Mouse (Mus musculus) cerebellum, adult 11-12 months (tissue): ENCODE measurements around the gene Rimbp3.
"Not testable (repeated sequence)": the region's sequence is repeated elsewhere in the genome, so short reads cannot be mapped to it uniquely, and the experiment has no call there.

Source experiments
- DNase-seq: peaks from one replicate; pipeline ENCODE4 v3.0.0; 2022

Gene Rimbp3

DNA sequence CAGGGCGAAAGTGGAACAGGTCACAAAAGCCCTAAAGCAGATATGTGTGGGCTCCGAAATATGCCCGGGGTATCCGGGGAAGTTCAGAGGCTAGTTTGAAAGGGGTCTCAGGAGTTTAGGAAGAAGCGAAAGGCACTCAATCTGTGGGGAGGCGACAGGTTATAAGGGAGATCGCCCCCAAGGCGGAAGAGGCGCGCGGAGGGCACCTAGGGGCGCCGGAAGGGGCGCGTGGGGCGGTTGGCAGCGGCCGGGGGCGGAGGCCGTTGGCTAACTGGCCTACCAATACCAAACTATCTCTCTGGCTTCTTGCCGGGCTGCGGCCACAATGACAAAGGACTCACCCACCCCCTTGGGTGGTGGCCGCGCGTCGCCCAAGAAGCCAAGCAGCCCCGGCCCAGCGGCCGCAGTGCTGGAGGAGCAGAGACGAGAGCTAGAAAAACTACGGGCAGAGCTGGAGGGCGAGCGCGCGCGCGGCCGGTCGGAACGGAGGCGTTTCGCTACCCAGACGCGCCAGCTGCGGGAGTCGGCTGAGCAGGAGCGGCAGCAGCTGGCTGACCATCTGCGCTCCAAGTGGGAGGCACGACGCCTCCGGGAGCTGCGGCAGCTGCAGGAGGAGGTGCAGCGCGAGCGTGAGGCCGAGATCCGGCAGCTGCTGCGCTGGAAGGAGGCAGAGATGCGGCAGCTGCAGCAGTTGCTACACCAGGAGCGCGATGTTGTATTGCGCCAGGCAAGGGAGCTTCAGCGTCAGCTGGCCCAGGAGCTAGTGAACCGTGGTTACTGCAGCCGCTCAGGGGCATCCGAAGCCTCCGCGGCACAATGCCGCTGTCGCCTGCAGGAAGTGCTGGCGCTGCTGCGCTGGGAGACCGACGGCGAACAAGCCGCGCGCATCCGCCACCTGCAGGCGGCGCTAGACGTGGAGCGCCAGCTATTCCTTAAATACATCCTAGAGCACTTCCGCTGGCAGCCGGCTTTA is at the start of gene Rimbp3:
Rimbp3 (plus strand) TSS at position 215 of the 973 bp plus-strand sequence.
- DNase-seq: peak; percentile 74

DNA sequence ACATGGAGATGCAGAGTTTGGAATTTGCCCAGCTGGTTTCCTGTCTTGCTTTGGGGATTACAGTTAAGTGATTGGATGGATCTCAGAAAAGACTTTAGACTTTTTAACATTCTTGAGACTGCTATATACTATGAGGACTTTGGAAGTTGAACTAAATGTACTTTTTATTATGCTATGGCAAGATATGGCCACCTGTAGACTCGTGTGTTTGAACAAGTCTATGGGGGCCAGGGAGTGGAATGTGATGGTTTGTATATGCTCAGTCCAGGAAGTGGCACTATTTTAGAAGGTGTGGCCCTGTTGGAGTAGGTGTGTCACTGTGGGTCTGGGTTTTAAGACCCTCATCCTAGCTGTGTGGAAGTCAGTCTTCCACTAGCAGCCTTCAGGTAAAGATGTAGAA is 42.9 kb upstream of the Rimbp3 start:
- not testable (repeated sequence) for DNase-seq

DNA sequence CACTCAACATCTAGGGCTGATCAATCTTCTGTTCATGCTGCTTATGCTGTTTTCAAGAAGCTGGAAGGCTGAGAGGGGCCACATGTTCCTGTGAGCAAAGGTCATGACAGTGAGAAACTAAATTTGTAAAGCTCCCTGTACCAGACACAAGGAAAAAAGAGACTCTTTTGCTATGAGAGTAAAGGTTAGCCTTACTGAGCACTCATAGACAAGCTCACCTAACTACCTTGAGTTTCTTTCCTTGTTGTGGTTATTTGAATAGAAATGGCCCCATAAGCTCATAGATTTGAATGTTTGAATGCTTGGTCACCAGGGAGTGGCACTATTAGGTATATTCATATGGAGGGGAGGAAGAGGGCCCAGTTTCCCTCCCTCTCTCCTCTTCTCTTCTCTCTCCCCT is 41.2 kb upstream of the Rimbp3 start:
- DNase-seq: no peak

DNA sequence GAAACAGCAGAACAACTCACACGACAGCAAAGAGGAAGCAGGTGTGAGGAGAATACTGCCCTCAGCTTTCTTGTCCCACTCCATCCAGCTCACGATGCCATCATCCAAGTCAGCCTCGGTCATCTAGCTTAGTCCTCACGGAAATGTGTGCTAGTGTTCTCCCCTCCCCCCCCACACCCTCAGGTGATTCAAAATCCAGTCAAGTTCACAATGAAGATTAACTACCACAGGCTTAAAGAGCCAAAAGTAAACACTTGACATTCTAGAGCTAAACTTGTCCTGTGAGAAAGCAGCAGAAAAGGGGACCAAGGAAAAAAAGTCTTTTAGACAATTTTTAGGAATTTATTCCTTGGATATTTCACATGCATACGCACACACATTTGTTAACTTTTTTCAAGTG is 40.4 kb upstream of the Rimbp3 start:
- DNase-seq: no peak

DNA sequence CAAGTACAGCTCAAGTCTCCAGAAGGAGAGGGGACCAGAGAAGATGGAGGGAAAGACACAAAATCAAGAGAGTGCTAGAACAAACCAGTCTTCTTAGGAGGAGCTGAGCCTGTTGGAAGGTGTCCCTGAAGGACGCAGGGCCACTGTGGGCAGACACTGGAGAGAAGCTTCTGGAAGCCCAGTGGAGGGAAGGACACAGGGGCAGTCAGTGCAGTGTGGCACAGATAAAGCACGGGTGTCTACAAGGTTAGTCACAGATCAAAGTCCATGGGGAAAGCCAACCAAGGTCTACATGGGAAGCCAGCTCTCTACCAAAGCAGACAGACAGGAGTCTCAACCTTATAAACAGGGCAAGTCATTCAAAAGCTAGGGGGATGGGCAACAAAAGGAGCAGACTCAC is 32.6 kb upstream of the Rimbp3 start:
- no peak for DNase-seq

DNA sequence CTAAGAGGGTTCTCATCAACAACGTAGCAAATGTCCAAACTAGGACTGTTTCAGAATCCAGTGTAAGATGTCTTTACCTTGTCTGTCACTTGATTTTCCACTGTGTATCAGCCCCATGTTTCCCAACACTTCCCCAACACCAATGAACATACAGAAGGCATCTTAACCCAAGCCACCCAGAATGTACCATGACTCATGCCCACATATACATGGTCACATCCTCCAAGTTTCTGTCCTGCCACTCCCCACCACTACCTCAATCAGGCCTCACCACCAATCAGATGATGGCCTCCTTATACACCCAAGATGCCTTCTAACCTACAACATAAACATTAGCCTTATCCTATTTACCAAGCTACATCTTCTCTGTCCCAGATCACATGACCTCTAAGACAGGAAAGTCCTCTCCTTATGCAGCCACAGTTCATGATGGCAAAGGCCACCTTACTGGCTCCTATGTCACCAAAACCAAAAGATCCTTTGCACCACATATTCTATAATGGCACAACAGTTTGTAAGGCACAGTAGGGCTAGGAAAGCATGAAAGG is 30.7 kb upstream of the Rimbp3 start:
- DNase-seq: no peak

DNA sequence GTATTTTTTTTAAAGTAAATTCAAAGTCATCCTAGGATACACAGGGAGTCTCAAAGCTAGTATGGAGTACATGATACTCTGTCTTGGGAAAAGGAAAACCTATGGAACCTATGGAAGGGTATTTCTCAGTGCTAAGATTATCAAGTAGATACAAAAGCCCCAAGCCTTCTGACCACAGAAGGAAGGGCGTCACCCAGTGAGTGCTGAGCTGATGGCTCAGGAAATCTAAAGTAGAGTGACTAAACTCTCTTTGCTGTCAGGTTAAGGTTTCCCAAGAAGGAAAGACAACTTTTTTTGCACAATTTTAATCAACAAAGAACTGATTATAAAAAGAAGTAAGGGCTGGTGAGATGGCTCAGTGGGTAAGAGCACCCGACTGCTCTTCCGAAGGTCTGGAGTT is 28.7 kb upstream of the Rimbp3 start:
- DNase-seq: no peak

DNA sequence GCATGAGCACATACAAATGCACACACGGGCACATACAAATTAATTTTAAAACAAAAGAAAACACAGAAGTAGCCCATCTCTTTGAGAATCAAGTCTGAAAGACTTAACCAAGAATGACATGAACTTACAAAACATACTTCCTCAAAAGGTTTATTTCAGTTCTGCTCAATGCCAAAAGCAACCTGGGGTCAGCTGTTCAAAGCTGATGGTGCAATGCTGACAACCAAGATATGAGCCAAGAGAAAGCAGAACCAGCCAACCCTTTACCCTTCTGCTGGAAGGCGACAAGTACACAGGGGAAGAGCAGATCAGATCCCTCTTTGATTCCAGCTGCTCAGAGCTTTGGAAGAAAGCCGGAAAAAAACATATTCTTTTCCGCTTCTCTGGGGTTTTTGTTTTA is 27.0 kb upstream of the Rimbp3 start:
- no peak for DNase-seq

DNA sequence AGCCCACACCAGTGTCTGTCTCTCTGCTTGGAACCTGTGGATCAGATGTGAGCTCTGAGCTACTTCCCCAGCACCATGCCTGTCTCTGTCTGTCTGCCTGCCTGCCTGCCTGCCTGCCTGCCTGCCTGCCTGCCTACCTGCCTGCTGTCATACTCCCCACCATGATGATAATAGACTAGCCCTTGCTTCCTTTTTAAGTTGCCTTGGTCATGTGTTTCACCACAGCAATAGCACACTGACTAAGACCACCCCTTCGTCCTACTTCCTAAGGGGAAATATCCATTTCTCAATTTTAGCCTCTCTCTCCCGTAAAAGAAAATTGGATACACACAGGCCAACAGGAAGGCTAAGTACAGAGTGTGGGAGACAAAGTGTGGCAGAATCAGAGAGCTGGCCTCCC is 26.3 kb upstream of the Rimbp3 start:
- no peak for DNase-seq

DNA sequence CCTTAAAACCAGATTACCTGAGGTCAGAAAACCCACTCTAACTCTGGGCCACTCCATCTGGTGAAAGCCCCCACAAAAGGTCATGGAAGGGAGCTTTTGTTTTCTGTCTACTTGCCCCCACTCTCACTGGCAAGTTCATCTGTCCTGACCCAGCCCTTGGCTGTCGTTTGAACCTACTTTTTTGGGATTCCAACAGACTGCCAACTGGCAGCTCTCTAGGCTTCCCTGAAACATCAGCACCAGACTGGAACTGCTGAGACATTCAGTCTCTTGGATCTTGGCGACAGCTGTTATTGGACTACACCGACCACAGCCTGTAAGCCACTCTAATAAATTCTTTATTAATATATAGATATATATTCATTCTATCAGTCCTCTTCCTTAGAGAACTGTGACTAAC is 25.4 kb upstream of the Rimbp3 start:
- DNase-seq: no peak

DNA sequence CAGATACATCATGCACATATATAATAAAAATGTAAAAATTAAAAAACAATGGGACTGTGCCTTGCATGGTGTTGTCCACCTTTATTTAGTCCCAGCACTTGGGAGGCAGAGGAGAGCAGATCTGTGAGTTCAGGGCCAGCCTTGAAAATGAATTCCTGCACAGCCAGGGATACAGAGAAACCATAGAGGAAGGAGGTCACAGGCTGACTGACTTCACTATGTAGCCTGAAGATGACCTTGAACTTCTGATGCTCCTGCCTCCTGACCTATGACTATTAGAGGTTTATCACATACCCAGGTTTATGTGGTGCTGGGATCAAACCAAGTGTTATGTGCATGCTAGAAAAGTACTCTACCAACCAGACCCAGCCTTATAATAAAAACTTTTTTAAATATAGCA is 22.9 kb upstream of the Rimbp3 start:
- no peak for DNase-seq

DNA sequence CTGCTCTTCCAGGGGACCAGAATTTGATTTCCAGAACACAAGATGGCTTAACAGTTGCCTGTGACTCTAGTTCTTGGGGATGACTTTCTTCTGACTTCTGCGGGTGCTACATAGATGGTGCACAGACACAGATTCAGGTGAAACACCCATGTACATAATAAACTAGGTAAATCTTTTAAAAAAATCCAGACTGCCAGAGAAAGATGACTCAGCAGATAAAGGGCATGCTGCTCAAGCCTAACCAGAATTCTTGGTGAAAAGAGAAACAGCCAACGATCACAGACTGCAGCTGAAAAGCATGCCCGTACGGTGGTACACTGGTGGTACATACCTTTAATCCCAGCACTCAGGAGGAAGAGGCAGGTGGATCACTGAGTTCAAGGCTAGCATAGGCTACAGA is 14.6 kb upstream of the Rimbp3 start:
- DNase-seq: no peak

DNA sequence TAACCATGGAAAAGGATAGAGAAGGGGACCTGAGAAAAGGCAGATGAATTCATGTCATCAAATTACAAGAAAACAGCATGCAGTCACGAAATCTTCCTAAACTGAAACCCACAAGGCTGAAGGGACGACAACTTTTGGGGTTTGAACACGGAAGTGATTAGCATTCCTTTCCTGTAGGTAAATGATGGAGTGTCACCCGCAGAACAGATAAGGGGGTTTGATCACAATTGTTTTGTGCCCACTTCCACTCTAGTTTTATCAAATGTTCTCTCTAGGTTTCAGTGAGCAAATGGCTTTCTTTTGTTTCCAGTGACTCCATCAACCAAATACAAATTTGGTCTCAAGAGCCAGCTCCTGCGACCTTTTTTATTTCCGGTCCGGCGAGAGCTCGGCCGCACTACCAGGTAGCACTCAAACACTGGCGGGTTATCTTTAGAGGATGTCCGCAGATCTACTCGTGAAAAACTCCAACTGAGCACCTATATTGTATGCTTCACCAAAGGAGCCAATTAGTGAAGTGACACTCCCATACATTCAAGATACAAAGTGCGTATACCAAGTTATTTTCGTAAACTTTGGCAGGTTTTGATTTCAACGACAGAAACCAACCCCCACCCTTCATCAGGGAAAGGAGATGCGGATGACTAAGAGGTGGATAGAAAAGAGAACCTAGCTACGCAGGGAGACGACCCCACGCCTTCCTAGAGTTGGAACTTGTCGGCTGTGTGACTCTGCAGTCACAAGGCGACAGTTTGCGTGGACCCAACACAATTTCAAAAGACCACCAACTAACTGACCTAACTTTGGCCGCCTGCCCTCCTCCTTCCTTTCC is 8.1 kb upstream of the Rimbp3 start:
- peak; percentile 38 for DNase-seq

DNA sequence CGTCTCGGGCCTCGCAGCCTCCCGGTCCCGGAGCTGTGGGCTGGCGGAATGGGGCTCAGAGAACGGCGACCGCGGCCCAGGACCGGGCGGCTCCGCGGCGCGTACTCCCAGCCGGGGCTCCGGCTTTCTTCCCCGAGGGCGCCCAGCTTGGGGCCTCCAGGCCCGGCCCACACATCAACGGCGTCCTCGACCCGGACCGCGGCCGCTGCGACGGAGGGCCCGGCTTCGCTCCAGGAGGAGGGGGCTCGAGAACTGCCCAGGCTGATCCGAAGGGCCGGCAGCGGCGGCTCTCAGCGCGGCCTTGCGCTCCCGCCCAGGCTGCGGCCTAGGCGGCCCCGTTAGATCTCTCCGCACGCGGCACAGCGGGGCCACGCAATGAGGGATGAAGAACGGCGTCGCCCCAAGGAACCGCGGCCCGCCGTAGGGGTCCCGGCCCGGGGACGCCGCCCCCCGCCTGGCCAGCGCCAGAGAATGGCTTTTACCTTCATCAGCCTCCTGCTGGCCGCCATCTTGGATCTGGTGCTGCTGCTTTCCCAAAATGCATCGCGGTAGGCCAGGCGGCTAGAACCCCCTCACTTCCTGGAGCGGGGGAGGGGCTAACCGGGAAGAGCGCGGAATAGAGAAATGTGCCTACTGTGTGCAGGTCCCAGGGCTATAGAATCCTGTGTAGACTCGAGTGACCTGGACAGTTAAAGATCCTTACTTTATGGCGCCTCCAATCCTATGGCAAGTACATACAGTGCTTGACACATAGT is 7.3 kb upstream of the Rimbp3 start:
- peak; percentile 82 for DNase-seq

DNA sequence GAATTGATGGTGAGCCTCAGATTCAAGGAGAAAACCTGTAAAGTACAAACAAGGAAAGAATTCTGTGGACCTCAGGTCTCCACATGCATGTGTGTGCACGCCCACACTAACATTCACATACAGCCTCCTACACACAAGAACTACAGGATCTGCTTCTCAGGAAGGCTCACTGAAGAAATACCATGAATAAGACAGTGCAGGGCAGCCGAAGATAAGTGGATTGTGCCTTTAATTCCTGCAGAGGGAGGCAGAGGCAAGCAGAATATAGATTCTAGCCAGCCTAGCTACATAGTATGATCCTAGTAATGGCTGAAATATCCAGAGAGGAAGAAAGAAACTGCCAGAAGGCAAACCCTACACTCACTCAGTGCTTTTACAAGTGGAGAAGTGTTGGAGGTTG is 6.4 kb upstream of the Rimbp3 start:
- DNase-seq: no peak

DNA sequence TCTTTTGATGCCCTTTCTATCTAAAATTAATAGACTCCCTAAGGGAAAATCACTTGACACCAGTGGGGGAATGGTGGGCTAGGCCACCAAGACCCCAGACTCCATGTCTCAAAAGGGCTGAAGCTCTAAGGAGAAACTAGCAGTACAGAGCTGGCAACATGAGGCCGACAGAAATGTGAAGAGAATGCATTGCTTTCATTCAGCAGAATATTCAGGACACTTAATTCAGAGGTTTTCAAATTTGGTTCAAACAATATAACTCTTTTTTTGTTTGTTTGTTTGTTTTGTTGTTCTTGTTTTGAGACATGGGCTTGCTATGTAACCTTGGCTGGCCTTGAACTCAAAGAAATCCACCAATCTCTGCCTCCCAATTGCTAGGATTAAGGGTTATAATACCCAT is 5.9 kb upstream of the Rimbp3 start, which contains the start of gene Ube2l3:
Ube2l3 (minus strand) TSS at position 101 of the 400 bp plus-strand sequence.
- no peak for DNase-seq

DNA sequence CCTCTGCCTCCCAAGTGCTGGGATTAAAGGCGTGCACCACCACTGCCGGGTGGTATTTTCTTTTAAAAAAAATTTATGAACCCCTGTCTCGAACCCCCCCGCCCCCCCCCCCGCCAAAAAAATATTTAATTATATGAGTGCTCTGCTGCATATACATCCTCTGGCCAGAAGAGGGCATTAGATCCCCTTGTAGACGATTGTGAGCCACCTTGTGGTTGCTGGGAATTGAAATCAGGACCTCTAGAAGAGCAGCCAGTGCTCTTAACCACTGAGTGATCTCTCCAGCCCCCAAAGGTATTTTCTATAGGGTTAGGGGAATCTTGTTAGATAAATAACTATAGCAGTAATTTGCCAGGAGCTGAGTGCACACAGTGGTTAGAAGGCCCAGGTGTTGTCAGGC is 3.4 kb upstream of the Rimbp3 start:
- DNase-seq: no peak

DNA sequence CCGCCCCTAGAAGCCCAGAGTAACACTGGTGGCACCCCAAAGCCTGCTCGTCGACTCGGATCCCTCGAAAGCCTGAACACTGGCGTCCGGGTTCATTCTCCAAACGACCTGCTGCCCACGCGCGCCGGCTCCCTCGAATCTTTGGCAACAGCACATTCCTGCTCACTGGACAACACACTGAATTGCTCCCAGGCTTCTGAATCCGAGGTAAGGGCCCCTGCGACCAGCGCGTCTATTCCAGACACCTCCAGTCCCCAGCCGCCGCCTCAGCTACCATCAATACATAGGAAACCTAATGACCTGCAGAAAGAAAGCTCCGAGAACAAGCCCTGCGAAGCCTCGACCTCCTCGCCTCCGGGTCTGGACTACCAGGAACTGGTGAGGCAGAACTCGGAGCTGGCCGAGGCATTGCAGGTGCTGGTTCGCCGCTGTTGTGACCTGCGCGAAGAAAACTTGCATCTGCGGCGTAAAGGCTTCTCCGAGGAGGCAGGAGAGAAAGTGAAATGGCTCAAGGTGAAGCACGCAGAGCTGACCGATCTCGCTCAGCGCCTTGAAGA is 1.1 kb downstream of the Rimbp3 start:
- DNase-seq: no peak

DNA sequence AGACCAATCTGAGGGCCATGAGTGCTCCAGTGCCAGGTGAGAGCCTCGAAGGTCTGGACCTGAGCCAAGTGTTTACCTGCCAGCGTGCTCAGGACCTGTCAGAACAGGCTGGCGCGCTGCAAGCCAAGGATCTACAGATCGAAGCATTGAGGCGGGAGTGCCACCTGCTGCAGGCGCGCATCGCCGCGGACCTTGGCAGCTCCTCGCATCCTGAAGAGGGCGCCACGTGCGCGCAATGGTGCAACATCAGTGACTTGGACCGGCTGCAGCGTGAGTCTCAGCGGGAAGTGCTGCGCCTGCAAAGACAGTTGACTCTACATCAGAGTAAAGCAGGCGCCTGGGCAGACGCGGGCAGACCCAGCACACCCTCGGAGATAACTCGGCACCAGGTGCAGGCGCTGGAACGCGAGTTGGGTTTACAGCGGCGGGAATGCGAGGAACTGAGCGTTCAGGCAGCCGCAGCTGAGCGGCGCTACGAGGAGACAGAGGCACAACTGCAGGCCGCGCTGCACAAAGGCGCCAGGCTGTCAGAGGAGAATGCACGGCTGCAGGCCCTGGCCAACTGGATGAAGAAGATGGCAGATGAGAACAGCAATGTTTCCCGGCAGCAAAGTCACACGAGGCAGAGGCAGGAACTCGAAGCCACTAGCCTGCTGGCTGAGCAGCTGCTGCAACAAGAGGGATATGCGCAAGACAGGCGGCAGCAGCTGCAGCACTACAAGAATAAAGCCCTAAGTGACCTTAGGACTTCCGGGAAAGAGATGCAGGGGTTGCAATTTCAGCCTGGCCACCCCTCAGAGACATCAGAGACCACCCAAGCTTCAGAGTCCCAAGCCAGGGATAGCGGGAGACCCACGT is 1.8 kb downstream of the Rimbp3 start:
- peak; percentile 87 for DNase-seq

DNA sequence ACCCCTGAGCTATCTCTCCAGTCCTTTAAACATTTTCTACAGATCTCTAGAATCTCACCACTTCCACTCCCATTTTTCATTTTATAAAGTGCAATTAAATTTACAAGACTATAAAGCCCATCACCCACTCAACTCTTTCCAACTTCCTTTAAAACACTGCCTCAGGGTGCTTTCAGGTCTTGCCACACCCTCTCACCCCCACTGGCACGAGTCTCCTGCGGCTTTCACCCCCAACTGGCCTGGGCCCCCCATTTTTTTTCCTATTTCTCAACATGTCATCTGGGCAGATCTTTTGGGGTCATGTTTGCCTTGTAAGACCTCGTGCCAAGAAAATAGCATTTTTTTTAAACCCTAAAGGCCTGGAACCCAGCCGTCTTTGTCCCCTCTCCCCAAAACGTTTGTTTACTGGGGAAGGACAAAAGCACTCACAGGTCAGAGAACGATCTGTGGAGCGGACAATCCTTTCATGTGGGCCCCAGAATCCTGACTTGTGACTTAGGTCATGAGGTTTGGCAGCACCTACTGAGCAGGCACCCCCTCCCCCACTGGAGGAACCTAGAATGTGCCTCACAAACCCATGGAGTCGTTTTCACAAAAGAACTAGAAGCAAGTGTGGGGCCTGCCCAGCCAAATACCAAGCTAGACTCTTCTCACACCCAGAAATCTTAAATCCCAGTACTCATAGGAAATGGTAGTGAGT is 8.7 kb downstream of the Rimbp3 start:
- DNase-seq: no peak
